Mouse (Mus musculus): ENCODE results near the gene Gm6793. TPM values are rescaled to one million over a fixed set of nuclear protein-coding genes. Genes with fewer than 3 reads are reported as not detected.

Gene Gm6793
- polyA plus RNA-seq, 2 experiments, result 0.17 TPM; not detected in 1

DNA sequence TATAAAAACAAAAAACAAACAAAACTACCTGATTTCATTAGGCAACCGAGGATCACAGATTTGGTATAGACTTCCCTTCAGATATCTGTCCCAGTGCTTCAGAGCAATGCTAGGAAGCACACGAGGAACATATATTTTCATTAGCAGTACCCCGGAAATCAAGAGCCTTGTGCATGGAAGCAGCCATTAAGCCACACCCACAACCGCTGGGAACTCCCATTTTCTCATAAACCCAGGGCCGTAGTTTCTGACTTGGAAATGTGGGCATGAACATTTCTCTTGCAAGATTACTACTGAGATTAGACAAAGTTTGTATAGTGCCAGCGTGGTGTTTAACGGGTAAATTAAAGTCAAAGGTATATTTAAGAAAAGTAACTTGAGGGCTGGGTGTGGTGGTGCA lies 5.3 kb downstream of the Gm6793 start:
- Histone ChIP-seq H3K9me3 (ENCODE audit: control insufficient read depth, low read length) (no peaks in the 10 kb centered on the region), H3K27me3 (ENCODE audit: control insufficient read depth, insufficient read depth, low read length) (no peaks in the 10 kb centered on the region), H3K36me3 (replicated peaks; ENCODE audit: control insufficient read depth, insufficient read depth, low read depth) (peaks cover 9% of the 10 kb centered on the region), H3K4me2 (ENCODE audit: low read depth) (peak overlapping the region; percentile 92), H3K27ac (no peak overlapping the region), H3K4me1 (replicated peaks; ENCODE audit: control insufficient read depth in 2 of 2, insufficient read depth in 2 of 2, low read length in 1 of 2) (peaks cover 9 to 21% of the 10 kb centered on the region in 2 experiments), H3K4me3 (ENCODE audit: insufficient read depth in 1 of 2, low read depth in 2 of 2, low read length in 2 of 2) (no peak overlapping the region; a peak in 1 of 4 replicates), H3K9ac (replicated peaks) (no peak overlapping the region)
- TF ChIP-seq EP300 (IDR thresholded peaks at IDR 0.05; ENCODE audit: low read depth), result no peak
- no peak for TF ChIP-seq CTCF (IDR thresholded peaks at IDR 0.05; ENCODE audit: low read depth)
- DNase-seq (ENCODE audit: low read depth in 3 of 3, low spot score in 3 of 3) (no peak), ATAC-seq (ENCODE audit: insufficient read depth) (no peak)
- WGBS (ENCODE audit: insufficient replicate concordance), result 69% methylated on average over 7 of the region's 7 CpGs

DNA sequence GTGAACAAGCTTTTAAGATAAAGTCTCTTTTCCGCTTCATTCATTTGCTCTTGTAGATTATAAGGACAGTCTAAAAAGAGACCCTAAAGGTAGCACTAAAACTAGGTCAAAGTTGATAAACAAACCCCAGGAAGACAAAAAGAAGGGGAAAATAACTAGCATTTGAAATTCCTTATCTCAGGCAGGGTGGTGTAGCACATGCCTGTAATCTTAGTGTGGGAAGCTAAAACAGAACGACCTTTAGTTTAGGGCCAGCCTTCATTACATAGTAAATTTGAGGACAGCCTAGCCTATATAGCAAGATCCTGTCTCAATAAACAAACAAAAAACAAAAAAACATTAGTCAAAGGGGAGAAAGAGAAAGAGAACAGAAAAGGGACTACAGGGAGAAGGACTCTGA lies 7.2 kb downstream of the Gm6793 start:
- H3K36me3 ChIP-seq (replicated peaks; ENCODE audit: control insufficient read depth, insufficient read depth, low read depth), result peaks cover 20% of the 10 kb centered on the region
- no peak overlapping the region for H3K27ac ChIP-seq
- WGBS (ENCODE audit: insufficient replicate concordance), result 30% methylated on average over 2 of the region's 2 CpGs
- DNase-seq (ENCODE audit: low read depth in 3 of 3, low spot score in 3 of 3), result no peak
- TF ChIP-seq CTCF (IDR thresholded peaks at IDR 0.05; ENCODE audit: low read depth) (no peak), EP300 (IDR thresholded peaks at IDR 0.05; ENCODE audit: low read depth) (no peak)
- ATAC-seq (ENCODE audit: insufficient read depth), result no peak
- H3K9ac ChIP-seq (replicated peaks), result no peak overlapping the region; the same call in 1 of the 2 replicates
- no peak overlapping the region for H3K4me3 ChIP-seq (ENCODE audit: insufficient read depth in 1 of 2, low read depth in 2 of 2, low read length in 2 of 2)
- H3K4me2 ChIP-seq (ENCODE audit: low read depth), result no peak overlapping the region
- no peaks in the 10 kb centered on the region for H3K9me3 ChIP-seq (ENCODE audit: control insufficient read depth, low read length)
- no peaks in the 10 kb centered on the region for H3K27me3 ChIP-seq (ENCODE audit: control insufficient read depth, insufficient read depth, low read length)
- H3K4me1 ChIP-seq (replicated peaks; ENCODE audit: control insufficient read depth in 2 of 2, insufficient read depth in 2 of 2, low read length in 1 of 2), result peaks cover 7 to 17% of the 10 kb centered on the region in 2 experiments

DNA sequence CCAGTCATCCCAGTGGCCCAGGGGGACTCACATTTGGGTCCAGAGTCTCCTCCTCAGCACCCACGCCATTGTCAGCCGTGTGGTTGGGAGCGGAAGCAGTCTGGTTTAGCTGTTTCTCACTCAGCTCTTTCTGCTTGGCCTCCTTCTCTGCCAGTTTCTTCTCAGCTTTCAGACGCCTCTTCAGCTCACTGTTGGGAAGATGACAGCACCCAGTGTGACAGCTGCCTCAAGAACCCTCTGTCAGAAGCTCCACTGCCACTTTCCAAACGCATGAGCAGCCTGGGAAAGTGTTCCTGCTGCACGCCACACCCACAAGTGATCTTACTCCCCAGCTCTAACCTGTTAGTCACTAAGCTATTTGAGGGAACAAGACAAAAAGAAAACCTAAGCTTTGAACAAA lies 9.2 kb downstream of the Gm6793 start:
- ATAC-seq (ENCODE audit: insufficient read depth) (no peak), DNase-seq (ENCODE audit: low read depth in 3 of 3, low spot score in 3 of 3) (no peak)
- Histone ChIP-seq H3K9ac (replicated peaks) (no peak overlapping the region), H3K9me3 (ENCODE audit: control insufficient read depth, low read length) (no peaks in the 10 kb centered on the region), H3K4me2 (ENCODE audit: low read depth) (no peak overlapping the region), H3K36me3 (replicated peaks; ENCODE audit: control insufficient read depth, insufficient read depth, low read depth) (peaks cover 41% of the 10 kb centered on the region), H3K4me1 (replicated peaks; ENCODE audit: control insufficient read depth in 2 of 2, insufficient read depth in 2 of 2, low read length in 1 of 2) (peaks cover 2 to 13% of the 10 kb centered on the region in 2 experiments; a peak in 3 of 4 replicates), H3K27me3 (ENCODE audit: control insufficient read depth, insufficient read depth, low read length) (no peaks in the 10 kb centered on the region), H3K4me3 (ENCODE audit: insufficient read depth in 1 of 2, low read depth in 2 of 2, low read length in 2 of 2) (no peak overlapping the region), H3K27ac (no peak overlapping the region)
- TF ChIP-seq EP300 (IDR thresholded peaks at IDR 0.05; ENCODE audit: low read depth) (no peak), CTCF (IDR thresholded peaks at IDR 0.05; ENCODE audit: low read depth) (no peak)
- 76% methylated on average over 6 of the region's 6 CpGs for WGBS (ENCODE audit: insufficient replicate concordance)

DNA sequence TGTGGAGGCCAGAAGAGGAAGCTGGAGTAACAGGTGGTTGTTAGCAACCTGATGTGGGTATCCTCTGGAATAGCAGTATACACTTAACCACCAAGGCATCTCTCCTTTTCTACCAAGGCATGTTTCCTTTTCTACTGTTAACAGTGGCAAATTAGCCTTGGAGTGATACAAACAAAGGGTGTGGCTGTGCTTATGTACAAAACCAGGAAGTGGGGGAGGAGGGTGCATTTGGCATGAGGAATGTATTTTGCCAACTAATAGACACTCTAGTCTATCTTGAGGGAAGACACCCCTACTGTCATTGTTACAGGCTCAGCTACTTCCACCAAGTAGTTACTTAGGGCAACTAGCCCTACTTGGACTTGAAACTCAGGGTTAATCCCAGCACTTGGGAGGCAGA lies 10.1 kb downstream of the Gm6793 start:
- Histone ChIP-seq H3K4me2 (ENCODE audit: low read depth) (no peak overlapping the region), H3K4me1 (replicated peaks; ENCODE audit: control insufficient read depth in 2 of 2, insufficient read depth in 2 of 2, low read length in 1 of 2) (peaks cover under 1 to 8% of the 10 kb centered on the region in 2 experiments; a peak in 2 of 4 replicates), H3K27me3 (ENCODE audit: control insufficient read depth, insufficient read depth, low read length) (no peaks in the 10 kb centered on the region), H3K36me3 (replicated peaks; ENCODE audit: control insufficient read depth, insufficient read depth, low read depth) (peaks cover 49% of the 10 kb centered on the region), H3K9me3 (ENCODE audit: control insufficient read depth, low read length) (no peaks in the 10 kb centered on the region), H3K27ac (no peak overlapping the region), H3K4me3 (ENCODE audit: insufficient read depth in 1 of 2, low read depth in 2 of 2, low read length in 2 of 2) (no peak overlapping the region), H3K9ac (replicated peaks) (no peak overlapping the region)
- DNase-seq (ENCODE audit: low read depth in 3 of 3, low spot score in 3 of 3) (no peak), ATAC-seq (ENCODE audit: insufficient read depth) (no peak)
- TF ChIP-seq EP300 (IDR thresholded peaks at IDR 0.05; ENCODE audit: low read depth) (no peak), CTCF (IDR thresholded peaks at IDR 0.05; ENCODE audit: low read depth) (no peak)

DNA sequence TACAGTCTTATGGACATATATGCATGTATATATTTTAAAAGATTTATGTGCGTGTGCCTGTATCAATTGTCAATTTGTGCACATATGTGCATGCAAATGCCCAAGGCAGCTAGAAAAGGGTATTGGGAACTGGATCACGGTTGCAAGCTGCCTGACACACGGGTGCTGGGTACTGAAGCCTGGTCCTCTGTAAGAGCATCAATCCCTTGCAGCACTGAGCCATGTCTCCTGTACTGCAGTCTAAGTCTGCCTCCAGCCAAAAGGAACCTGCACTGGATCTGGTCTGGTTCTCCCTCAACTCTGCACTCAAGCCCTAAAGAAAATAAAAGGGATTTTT lies 22.2 kb downstream of the Gm6793 start:
- no peak for DNase-seq (ENCODE audit: low read depth in 3 of 3, low spot score in 3 of 3)
- Histone ChIP-seq H3K27me3 (ENCODE audit: control insufficient read depth, insufficient read depth, low read length) (no peaks in the 10 kb centered on the region), H3K4me1 (replicated peaks; ENCODE audit: control insufficient read depth in 2 of 2, insufficient read depth in 2 of 2, low read length in 1 of 2) (peaks cover 0 to 4% of the 10 kb centered on the region in 2 experiments; a peak in 2 of 4 replicates), H3K27ac (no peak overlapping the region), H3K9me3 (ENCODE audit: control insufficient read depth, low read length) (no peaks in the 10 kb centered on the region), H3K9ac (replicated peaks) (no peak overlapping the region), H3K36me3 (replicated peaks; ENCODE audit: control insufficient read depth, insufficient read depth, low read depth) (peaks cover 39% of the 10 kb centered on the region), H3K4me2 (ENCODE audit: low read depth) (peak overlapping the region; percentile 84), H3K4me3 (ENCODE audit: insufficient read depth in 1 of 2, low read depth in 2 of 2, low read length in 2 of 2) (no peak overlapping the region; a peak in 1 of 4 replicates)
- ATAC-seq (ENCODE audit: insufficient read depth), result no peak
- TF ChIP-seq EP300 (IDR thresholded peaks at IDR 0.05; ENCODE audit: low read depth), result no peak
- no peak for TF ChIP-seq CTCF (IDR thresholded peaks at IDR 0.05; ENCODE audit: low read depth)
- WGBS (ENCODE audit: insufficient replicate concordance), result 67% methylated on average over 3 of the region's 3 CpGs
